ENCODE assay signal across 8 mouse cellular contexts in the genomic region with DNA sequence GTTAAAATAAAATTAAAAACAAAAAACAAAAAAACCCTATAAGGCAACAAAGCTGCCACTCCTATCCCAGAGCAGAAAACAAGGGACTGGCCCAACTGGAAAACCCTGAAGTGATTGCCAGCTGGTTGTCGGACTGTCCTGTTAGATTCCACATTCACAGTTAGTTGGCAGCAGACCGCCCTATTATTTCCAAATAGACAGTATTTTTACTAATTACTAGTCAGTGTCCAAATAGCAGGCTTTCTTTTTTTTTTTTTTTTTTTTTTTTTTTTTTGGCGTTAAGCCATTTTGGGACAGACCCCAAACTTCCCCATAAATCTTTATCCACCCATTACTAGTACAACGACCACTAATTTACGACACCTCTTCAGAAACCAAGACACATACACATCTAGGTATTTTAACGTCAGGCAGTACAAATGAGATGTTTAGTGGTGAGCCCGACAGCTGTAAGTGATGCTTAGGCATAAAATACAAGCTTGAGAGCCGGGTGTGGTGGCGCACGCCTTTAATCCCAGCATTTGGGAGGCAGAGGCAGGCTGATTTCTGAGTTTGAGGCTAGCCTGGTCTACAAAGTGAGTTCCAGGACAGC. TPM values are rescaled to one million over a fixed set of nuclear protein-coding genes. Genes with fewer than 3 reads are reported as not detected.
A peak's percentile ranks its signal among the peaks of the same experiment; 100 is the strongest.
DNase-seq lines count a peak whose midpoint lies in the region; ATAC-seq and TF ChIP-seq lines count a peak whose summit lies in the region.

No protein-coding gene starts in this region.

- peak overlapping the region; percentile 74 for H3K9ac ChIP-seq in embryonic facial prominence, embryonic 14.5 days (ENCODE audit: low read depth, low read length)
- no peak overlapping the region; the same call in 1 of the 2 replicates for H3K9ac ChIP-seq in hindbrain, postnatal 0 days (replicated peaks; ENCODE audit: low read length)
- peak overlapping the region; percentile 54 for H3K9ac ChIP-seq in midbrain, embryonic 15.5 days

- peak overlapping the region; percentile 93 for H3K4me3 ChIP-seq in layer of hippocampus, adult 2 months
- H3K4me3 ChIP-seq in embryonic facial prominence, embryonic 14.5 days (ENCODE audit: low read depth, low read length), result peak overlapping the region; percentile 65
- peak overlapping the region; percentile 74 for H3K4me3 ChIP-seq in hindbrain, postnatal 0 days (ENCODE audit: low read length)
- peak overlapping the region; percentile 54 for H3K4me3 ChIP-seq in midbrain, embryonic 15.5 days

- no peak for TF ChIP-seq CTCF in layer of hippocampus, adult 2 months (conservative IDR thresholded peaks at IDR 0.05)
- no peak for TF ChIP-seq CTCF in hindbrain, postnatal 0 days (IDR thresholded peaks at IDR 0.05; ENCODE audit: low read depth)

- ATAC-seq in embryonic facial prominence, embryonic 14.5 days (ENCODE audit: low read depth), result no peak
- no peak for ATAC-seq in hindbrain, postnatal 0 days
- ATAC-seq in midbrain, embryonic 15.5 days (replicated peaks), result no peak

- H3K27ac ChIP-seq in layer of hippocampus, adult 2 months, result peak overlapping the region; percentile 86
- H3K27ac ChIP-seq in embryonic facial prominence, embryonic 14.5 days (replicated peaks; ENCODE audit: low read depth, low read length), result peak overlapping the region; percentile 68; the same call in 1 of the 2 replicates
- H3K27ac ChIP-seq in hindbrain, postnatal 0 days, result peak overlapping the region; percentile 65; the same call in 1 of the 2 replicates
- peak overlapping the region; percentile 63; the same call in 1 of the 2 replicates for H3K27ac ChIP-seq in midbrain, embryonic 15.5 days

- H3K4me2 ChIP-seq in embryonic facial prominence, embryonic 14.5 days (ENCODE audit: low read depth, low read length), result peak overlapping the region; percentile 88
- peak overlapping the region; percentile 97 for H3K4me2 ChIP-seq in hindbrain, postnatal 0 days (ENCODE audit: low read depth, low read length)
- H3K4me2 ChIP-seq in midbrain, embryonic 15.5 days, result peak overlapping the region; percentile 78

- no peaks in the 10 kb centered on the region for H3K9me3 ChIP-seq in embryonic facial prominence, embryonic 14.5 days (ENCODE audit: control insufficient read depth, low read length)
- no peaks in the 10 kb centered on the region for H3K9me3 ChIP-seq in hindbrain, postnatal 0 days (ENCODE audit: low read length)
- no peaks in the 10 kb centered on the region for H3K9me3 ChIP-seq in midbrain, embryonic 15.5 days

- H3K4me1 ChIP-seq in embryonic facial prominence, embryonic 14.5 days (ENCODE audit: control insufficient read depth, insufficient read depth, low read length), result peaks cover 6% of the 10 kb centered on the region; the same call in 1 of the 2 replicates
- 0 out of 2 replicates have a peak, but pooled peaks cover 3% of the 10 kb centered on the region for H3K4me1 ChIP-seq in hindbrain, postnatal 0 days (ENCODE audit: insufficient read depth, low read length)
- peaks cover 9% of the 10 kb centered on the region for H3K4me1 ChIP-seq in midbrain, embryonic 15.5 days

- H3K36me3 ChIP-seq in embryonic facial prominence, embryonic 14.5 days (ENCODE audit: control insufficient read depth, insufficient read depth, low read length), result no peaks in the 10 kb centered on the region
- H3K36me3 ChIP-seq in hindbrain, postnatal 0 days (ENCODE audit: insufficient read depth, low read length), result no peaks in the 10 kb centered on the region
- H3K36me3 ChIP-seq in midbrain, embryonic 15.5 days (replicated peaks), result no peaks in the 10 kb centered on the region

- 86% methylated on average over 10 of the region's 10 CpGs for WGBS in embryonic facial prominence, embryonic 14.5 days
- 76% methylated on average over 10 of the region's 10 CpGs for WGBS in hindbrain, postnatal 0 days
- WGBS in midbrain, embryonic 15.5 days, result 83% methylated on average over 10 of the region's 10 CpGs

- no peak for DNase-seq in layer of hippocampus, adult 2 months (ENCODE audit: low spot score in 2 of 2)
- DNase-seq in layer of hippocampus, postnatal 25 days (ENCODE audit: extremely low spot score in 1 of 2, low spot score in 1 of 2), result no peak
- peak; percentile 11 for DNase-seq in embryonic facial prominence, embryonic 14.5 days (ENCODE audit: low spot score)
- no peak for DNase-seq in hindbrain, postnatal 0 days (ENCODE audit: low spot score)
- DNase-seq in layer of hippocampus, adult 8-10 months (ENCODE audit: low spot score in 2 of 2), result no peak
- DNase-seq in gastrocnemius, postnatal 36 days, result no peak
- no peak for DNase-seq in right cerebral cortex, postnatal 36 days (ENCODE audit: low spot score in 2 of 2)

- no peaks in the 10 kb centered on the region for H3K27me3 ChIP-seq in embryonic facial prominence, embryonic 14.5 days (replicated peaks; ENCODE audit: control insufficient read depth, insufficient read depth, low read length)
- H3K27me3 ChIP-seq in hindbrain, postnatal 0 days (ENCODE audit: insufficient read depth, low read length), result no peaks in the 10 kb centered on the region
- no peaks in the 10 kb centered on the region for H3K27me3 ChIP-seq in midbrain, embryonic 15.5 days (replicated peaks)

- intact Hi-C loops in gastrocnemius, postnatal 36 days (cut with DNase I), result no loop called here

RNA-seq across cellular contexts. Expression of a gene that starts 0.6 kb away (rescaled TPM):
- 10 to 100 TPM; 14.3 to 16.8 TPM for total RNA-seq in layer of hippocampus, adult 2 months (2021)
- total RNA-seq in layer of hippocampus, postnatal 25 days (2021), result 10 to 100 TPM; 11.4 to 12.3 TPM
- 23.6 and 24.0 TPM in 2 replicates for polyA plus RNA-seq in embryonic facial prominence, embryonic 14.5 days (2014; fragmentation: Nextera tagmentation; extraction: Ambion mirVana)
- total RNA-seq in hindbrain, postnatal 0 days (2014; rRNA removed), result 11.5 and 12.7 TPM in 2 replicates
- polyA plus RNA-seq in hindbrain, postnatal 0 days (2015; fragmentation: Nextera tagmentation; extraction: Ambion mirVana), result 10.9 and 11.9 TPM in 2 replicates
- 9.4 and 9.9 TPM in 2 replicates for polyA plus RNA-seq in midbrain, embryonic 15.5 days (2015; fragmentation: Nextera tagmentation; extraction: Ambion mirVana)
- 10 to 100 TPM; 15.7 to 19.7 (median 18.4) TPM for total RNA-seq in layer of hippocampus, adult 8-10 months (2022)
- total RNA-seq in gastrocnemius, postnatal 36 days (2021), result 10 to 100 TPM; 12.9 to 13.2 TPM

RNA-seq across cellular contexts. Expression of a gene that starts 48.8 kb away (rescaled TPM):
- total RNA-seq in layer of hippocampus, adult 2 months (2021), result not detected
- not detected for total RNA-seq in layer of hippocampus, postnatal 25 days (2021)
- not detected in 2 replicates for polyA plus RNA-seq in embryonic facial prominence, embryonic 14.5 days (2014; fragmentation: Nextera tagmentation; extraction: Ambion mirVana)
- not detected in 2 replicates for total RNA-seq in hindbrain, postnatal 0 days (2014; rRNA removed)
- 0.43 TPM in 1 of 2 replicates, not detected in the other for polyA plus RNA-seq in hindbrain, postnatal 0 days (2015; fragmentation: Nextera tagmentation; extraction: Ambion mirVana)
- polyA plus RNA-seq in midbrain, embryonic 15.5 days (2015; fragmentation: Nextera tagmentation; extraction: Ambion mirVana), result not detected in 2 replicates
- not detected for total RNA-seq in layer of hippocampus, adult 8-10 months (2022)
- not detected for total RNA-seq in gastrocnemius, postnatal 36 days (2021)

RNA-seq across cellular contexts. Expression of a gene that starts 56.6 kb away (rescaled TPM):
- 10 to 100 TPM; 31.4 to 36.3 TPM for total RNA-seq in layer of hippocampus, adult 2 months (2021)
- 10 to 100 TPM; 36.3 to 46.3 TPM for total RNA-seq in layer of hippocampus, postnatal 25 days (2021)
- 5.2 and 6.3 TPM in 2 replicates for polyA plus RNA-seq in embryonic facial prominence, embryonic 14.5 days (2014; fragmentation: Nextera tagmentation; extraction: Ambion mirVana)
- total RNA-seq in hindbrain, postnatal 0 days (2014; rRNA removed), result 120 and 151 TPM in 2 replicates
- polyA plus RNA-seq in hindbrain, postnatal 0 days (2015; fragmentation: Nextera tagmentation; extraction: Ambion mirVana), result 3.5 and 3.6 TPM in 2 replicates
- 6.8 and 7.1 TPM in 2 replicates for polyA plus RNA-seq in midbrain, embryonic 15.5 days (2015; fragmentation: Nextera tagmentation; extraction: Ambion mirVana)
- 10 to 100 TPM; 30.9 to 38.3 (median 34.4) TPM for total RNA-seq in layer of hippocampus, adult 8-10 months (2022)
- 1 to 10 TPM; 3.9 to 4.1 TPM for total RNA-seq in gastrocnemius, postnatal 36 days (2021)

Comparison
In these comparisons a context has a peak if more than half of its experiments do, and no peak if none do; other contexts are left out.
1. RNA of a gene that starts 56.6 kb away (total RNA-seq): 120 to 151 TPM in hindbrain, postnatal 0 days, 36.3 to 46.3 TPM in layer of hippocampus, postnatal 25 days, 30.9 to 38.3 TPM in layer of hippocampus, adult 8-10 months and 31.4 to 36.3 TPM in layer of hippocampus, adult 2 months; 3.9 to 4.1 TPM in gastrocnemius, postnatal 36 days; every median in the first group is over 4 times any median in the second.
2. Peak in every context shown above with its lines, with median percentiles within 50 percentile points of each other: H3K27ac ChIP-seq, H3K4me3 ChIP-seq and H3K4me2 ChIP-seq.